Mouse (Mus musculus): ENCODE data around the gene Itgal. TPM values are rescaled to one million over a fixed set of nuclear protein-coding genes. Genes with fewer than 3 reads are reported as not detected.
"Not testable (repeated sequence)": the region's sequence is repeated elsewhere in the genome, so short reads cannot be mapped to it uniquely, and the experiment has no call there.

Itgal gene
- total RNA-seq (2021) = 1 to 10 TPM; 2.0 to 5.7 TPM
- long read RNA-seq, experiment 1, partial matches to known transcripts = 1 of 2 reads
- long read RNA-seq, experiment 1, other reads (novel, unspliced or antisense) = 1 of 2 reads
- long read RNA-seq, experiment 2, partial matches to known transcripts = 3 of 5 reads
- long read RNA-seq, experiment 2, other reads (novel, unspliced or antisense) = 2 of 5 reads

DNA sequence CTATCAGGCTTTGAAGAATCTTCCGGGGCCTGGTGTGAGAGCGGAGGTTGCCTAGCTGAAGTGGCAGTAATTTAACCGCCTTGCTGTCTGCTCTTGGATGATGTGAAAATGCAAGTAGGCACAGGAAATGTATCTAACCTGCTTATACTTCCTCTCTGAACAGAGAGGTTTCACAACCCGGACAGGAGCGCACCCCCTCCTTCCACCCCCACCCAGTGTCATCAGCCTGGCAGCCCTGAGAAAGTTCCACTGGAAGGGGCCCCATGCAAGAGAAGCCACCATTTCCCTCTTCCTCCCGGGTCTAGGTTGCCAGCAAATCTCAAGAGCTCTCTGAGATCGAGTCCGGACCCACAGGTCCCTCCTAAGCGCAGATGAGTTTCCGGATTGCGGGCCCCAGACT is at the start of gene Itgal:
Itgal (plus strand) TSS at position 163 of the 400 bp plus-strand sequence.
- intact Hi-C loops (cut with DNase I) = no loop called here
- no peak for DNase-seq

DNA sequence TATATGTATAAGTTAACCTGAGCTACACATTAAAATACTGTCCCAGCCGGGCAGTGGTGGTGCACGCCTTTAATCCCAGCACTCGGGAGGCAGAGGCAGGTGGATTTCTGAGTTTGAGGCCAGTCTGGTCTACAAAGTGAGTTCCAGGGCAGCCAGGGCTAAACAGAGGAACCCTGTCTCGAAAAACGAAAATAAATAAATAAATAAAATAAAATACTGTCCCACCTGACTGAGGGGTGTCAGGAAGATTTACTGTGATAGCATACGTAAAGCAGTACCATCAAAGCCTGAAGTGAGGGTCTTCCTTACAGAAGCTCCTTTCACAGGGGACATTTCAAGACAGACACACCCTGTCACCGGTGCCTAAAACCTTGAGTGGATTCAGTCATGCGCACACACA is 45.5 kb upstream of the Itgal start:
- DNase-seq; intact Hi-C loops (cut with DNase I): not testable (repeated sequence)

DNA sequence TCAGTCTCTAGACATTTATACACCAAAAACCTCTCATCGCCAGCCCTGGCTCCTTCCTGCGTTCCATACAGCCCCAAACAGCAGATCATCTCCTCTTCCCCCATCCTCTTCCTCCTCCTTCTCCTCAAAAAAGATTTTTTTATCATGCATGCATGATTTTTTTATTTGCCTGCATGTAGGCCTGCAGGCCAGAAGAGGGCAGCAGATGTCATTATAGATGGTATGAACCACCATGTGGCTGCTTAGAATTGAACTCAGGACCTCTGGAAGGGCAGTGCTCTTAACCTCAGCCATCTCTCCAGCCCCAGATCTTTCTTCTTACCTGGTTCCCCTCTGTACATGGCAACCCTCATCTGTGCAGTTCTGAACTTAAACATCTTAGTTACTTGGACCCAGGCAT is 43.6 kb upstream of the Itgal start:
- intact Hi-C loops (cut with DNase I) = no loop called here
- DNase-seq = no peak

DNA sequence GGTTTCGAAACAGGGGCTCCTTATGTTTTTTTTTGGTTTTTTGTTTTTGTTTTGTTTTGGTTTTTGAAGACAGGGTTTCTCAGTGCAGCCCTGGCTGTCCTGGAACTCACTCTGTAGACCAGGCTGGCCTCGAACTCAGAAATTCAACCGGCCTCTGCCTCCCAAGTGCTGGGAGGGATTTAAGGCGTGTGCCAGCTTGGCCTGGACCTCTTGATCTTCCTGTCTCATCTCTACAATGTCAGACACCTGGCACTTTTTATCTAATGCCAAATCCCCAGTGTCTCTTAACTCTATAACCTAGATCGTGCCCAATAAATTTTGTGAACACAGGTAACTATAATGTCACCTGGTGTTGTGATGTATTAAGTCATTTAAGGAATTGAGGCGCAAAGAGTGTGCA is 42.7 kb upstream of the Itgal start:
- intact Hi-C loops (cut with DNase I) = no loop called here
- DNase-seq = no peak

DNA sequence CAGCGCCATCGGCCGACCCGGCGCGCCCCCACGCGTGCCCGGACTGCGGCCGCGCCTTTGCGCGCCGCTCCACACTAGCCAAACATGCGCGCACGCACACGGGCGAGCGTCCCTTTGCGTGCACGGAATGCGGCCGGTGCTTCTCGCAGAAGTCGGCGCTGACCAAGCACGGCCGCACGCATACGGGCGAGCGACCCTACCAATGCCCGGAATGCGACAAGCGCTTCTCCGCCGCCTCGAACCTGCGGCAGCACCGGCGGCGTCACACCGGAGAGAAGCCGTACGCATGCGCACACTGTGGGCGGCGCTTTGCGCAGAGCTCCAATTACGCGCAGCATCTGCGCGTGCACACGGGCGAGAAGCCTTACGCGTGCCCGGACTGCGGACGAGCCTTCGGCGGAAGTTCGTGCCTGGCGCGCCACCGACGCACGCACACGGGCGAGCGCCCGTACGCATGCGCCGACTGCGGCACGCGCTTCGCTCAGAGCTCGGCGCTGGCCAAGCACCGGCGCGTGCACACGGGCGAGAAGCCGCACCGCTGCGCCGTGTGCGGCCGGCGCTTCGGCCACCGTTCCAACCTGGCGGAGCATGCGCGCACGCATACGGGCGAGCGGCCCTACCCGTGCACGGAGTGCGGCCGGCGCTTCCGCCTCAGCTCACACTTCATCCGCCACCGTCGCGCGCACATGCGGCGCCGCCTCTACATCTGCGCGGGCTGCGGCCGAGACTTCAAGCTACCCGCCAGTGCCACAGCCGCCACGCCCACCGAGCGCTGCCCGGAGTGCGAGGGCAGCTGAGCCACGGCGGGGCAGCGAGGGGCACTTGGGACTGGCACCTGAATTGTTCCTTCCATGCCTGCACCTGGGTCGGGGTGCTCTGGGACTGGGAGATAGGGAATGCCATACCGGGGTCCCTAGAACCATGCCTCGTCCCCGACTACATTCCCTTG is 42.0 kb upstream of the Itgal start:
- intact Hi-C loops (cut with DNase I) = no loop called here

DNA sequence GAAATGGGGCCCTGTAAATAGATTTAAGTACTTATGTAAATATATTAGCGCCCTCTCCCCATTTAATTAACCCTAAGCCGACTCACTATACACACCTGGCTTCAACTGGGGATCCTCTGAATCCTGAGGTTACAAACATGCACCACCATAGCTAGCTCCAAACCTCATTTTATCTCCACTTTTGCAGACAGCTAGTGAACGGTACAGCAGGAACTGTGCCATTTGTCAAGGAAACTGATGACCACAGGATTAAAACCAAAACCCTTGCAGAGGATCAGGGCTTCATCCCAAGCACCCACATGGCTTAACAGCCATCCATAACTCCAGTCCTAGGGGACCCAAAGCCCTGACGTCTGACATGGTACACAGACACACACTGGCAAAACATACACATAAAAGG is 41.1 kb upstream of the Itgal start:
- intact Hi-C loops (cut with DNase I) = no loop called here

More for the DNA sequence above, 42.0 kb upstream of the Itgal start:
- peak; percentile 96 to 97 for DNase-seq

DNA sequence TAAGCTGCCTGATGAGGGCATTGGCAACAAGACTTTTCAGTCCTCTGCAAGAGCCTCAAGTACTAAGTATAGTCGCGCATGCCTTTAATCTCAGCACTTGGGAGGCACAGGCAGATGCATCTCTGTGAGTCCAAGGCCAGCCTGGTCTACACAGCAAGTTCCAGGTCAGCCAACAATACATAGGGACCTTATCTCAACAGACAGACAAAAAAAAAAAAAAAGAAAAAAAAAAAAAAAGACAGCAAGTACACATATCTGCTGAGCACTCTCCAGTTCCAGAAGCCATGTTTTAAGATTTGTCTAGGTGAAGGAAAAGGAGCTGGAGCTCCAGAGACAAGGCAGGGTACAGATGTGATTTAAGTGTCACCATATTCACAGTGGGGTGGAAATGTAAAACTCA is 40.1 kb upstream of the Itgal start:
- intact Hi-C loops (cut with DNase I) = no loop called here
- DNase-seq = no peak

More for the DNA sequence above, 41.1 kb upstream of the Itgal start:
- no peak for DNase-seq

DNA sequence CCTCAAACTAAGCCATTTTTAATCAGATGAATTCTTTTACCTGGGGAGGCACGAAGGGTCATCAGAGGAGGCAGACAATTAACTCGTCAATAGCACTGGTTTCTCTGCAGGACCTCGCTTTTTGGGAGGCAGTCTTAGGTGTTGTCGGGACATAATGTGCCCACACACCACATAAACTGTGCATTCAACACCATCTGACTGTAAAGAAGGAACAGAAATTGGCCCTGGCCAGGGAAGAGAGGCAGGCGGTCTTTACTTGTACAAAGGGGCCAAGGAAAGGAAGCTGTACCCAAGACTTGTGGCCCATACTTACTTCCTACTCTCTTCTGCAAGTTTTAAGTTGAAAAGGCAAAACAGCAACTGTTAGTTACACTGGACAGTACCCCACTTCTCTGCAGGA is 39.5 kb upstream of the Itgal start:
- DNase-seq = no peak
- intact Hi-C loops (cut with DNase I) = no loop called here

DNA sequence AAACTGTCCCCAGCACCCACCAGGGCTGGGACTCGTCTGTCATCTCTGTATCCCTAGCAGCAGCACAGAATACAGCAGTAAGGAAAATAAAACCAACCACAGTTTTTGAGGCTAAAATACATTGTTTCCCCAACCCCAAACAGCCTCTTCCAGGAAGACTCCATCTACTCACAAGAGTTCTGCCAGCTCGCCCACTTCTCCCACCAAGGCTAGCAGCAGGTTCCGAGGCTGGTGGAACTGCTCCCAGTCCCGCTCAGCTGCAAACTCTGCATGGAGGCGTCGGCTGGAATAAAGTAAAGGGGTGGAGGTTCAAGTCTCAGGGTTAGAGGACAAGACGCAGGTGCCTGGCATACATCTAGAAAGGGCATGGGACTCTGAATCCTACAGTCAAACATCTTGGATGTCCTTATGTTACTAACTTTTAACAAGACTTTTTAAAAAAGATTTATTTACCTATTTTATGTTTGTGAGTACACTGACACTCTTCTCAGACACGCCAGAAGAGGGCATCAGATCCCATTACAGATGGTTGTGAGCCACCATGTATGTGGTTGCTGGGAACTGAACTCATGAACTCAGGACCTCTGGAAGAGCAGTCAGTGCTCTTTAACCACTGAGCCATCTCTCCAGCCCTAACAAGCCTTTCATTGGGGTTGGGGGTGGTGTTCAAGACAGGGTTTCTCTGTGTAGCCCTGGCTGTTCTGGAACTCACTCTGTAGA is 36.7 kb upstream of the Itgal start:
- intact Hi-C loops (cut with DNase I) = loop anchor here (2.0 kb wide), 1 partner anchor 47 kb away; no protein-coding TSS in a partner anchor

DNA sequence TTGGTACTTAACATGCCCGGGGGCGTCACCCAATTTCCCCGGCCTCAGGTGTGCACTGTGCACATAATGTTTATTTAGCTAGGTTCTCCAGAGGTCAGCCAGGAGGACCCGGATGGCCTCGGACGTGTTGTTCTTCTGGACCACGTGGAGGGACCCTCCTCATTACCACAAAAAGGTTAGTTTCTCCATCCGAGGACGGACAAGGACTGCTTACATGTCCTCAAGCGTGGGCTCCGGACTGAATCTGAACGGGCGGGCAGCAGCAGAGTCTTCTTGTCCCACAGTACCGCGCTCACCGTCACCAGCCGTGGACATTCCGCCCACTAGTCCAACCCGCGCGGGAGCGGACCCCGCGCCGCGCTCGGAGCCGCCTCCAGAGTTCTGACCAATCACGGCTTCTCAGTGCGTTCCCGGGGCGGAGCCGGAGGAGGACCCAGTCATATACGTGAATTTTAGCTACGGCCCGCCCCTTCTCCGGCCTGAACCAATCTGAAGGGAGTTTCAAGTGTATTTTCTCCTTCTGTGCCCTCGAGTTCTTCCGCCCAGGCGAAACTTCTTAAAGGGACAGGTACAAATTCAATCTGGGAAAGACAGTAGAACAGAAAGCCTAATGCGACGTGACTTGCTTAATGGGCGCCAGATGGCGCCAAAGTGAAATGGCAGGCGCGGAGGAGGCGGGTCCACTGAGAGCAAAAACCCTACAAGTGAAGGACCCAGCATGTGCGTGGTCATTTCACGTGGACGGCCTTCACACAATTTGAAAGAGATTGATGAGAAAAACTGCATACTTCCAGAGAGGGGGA is 35.5 kb upstream of the Itgal start, which contains the start of gene Dctpp1:
Dctpp1 (minus strand) TSS at position 401 of the 803 bp plus-strand sequence.
- DNase-seq = peak; percentile 94 to 95
- intact Hi-C loops (cut with DNase I) = loop anchor here (2.0 to 5.0 kb wide), 2 partner anchors 14 to 87 kb away; partner anchors contain the start of genes Sephs2 and Zfp768

More for the DNA sequence above, 36.7 kb upstream of the Itgal start:
- no peak for DNase-seq

DNA sequence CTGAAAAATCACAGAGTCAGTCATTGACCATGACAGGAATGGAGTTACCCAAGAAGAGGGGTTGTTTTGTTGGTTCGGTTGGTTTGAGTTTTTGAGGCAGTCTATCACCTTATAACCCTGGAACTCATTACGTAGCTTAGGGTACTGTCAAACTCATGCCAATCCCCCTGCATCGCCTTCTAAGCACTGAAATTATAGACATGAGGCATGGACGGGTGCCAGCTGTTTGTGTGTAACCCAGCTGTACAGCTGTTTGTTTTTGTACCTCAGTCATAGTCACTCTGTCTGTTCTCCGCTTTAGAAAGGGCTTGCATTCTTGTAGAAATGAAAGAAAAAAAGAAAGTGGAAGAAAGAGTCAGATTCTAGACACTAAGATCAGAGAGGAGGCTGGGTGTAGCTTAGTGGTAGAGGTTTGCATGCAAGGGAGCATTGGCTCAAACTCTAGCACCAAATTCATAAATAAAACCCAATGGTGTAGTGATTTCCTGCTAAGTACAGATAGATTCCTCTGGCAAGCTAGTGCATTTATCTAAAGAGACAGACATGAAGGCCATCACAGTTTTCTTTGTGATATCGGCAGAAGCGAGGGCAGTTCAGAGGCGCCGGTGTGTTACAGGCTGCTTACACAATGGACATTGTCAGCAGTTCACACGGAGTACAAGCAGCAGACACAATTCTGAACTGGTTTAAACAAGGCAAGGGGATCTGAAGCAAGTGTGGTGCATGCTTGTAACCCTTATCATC is 33.7 kb upstream of the Itgal start:
- DNase-seq = no peak
- intact Hi-C loops (cut with DNase I) = loop anchor here (5.0 kb wide), 1 partner anchor 85 kb away; the partner anchor contains the start of gene Zfp768

DNA sequence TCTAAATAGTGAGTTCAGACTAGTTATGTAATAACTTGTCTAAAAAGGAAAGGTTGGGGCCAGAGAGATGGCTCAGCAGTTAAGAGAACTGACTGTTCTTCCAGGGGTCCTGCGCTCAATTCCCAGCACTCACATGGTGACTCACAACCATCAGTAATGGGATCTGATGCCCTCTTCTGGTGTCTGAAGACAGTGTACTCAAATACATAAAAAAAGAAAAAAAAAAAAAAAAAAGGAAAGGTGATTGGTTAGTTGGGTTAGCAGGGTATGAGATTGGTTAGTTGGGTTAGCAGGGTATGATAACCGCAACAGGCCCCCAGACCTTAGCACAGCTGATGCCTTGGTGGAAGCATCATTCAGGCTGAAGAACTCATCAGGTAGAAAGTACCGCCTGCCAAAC is 32.5 kb upstream of the Itgal start:
- intact Hi-C loops (cut with DNase I) = loop anchor here (5.0 kb wide), 1 partner anchor 84 kb away; the partner anchor contains the start of gene Zfp768
- DNase-seq = no peak

DNA sequence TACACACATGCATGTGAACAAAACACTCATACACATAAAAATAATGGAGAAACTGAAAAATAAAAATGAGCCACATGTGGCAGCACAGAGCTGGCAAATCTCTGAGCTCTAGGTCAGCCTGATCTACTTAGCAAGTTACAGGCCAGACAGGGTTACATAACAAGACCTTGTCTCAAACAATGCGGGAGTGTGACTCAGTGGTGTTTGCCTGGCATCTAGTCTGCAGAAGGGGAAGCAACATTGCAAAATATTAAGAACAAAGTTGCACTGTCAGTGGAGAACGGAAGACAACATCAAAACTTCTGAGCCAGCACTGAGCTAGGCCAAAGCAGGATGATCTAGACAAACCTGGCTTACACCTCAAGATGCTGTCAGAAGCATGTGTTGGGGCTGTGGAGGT is 25.8 kb upstream of the Itgal start:
- intact Hi-C loops (cut with DNase I) = no loop called here
- no peak for DNase-seq

DNA sequence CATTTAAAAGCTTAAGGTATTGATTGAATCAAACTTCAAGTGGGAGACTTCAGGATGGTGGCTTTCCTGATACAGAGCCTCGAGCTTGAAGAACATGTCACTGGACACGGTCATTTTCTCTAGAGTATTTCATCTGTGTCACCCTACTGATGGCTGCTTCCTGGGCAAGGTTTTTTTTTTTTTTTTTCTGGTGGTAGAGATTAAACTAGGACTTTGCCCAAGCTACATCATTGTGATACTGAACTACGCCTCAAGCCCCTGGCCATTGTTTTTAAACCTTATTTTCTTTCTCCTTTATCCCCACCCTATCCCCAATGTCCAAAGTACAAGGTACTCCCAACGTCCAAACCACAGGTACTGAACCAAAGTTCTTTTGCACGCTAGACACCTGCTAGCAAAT is 25.4 kb upstream of the Itgal start:
- no peak for DNase-seq
- intact Hi-C loops (cut with DNase I) = no loop called here

DNA sequence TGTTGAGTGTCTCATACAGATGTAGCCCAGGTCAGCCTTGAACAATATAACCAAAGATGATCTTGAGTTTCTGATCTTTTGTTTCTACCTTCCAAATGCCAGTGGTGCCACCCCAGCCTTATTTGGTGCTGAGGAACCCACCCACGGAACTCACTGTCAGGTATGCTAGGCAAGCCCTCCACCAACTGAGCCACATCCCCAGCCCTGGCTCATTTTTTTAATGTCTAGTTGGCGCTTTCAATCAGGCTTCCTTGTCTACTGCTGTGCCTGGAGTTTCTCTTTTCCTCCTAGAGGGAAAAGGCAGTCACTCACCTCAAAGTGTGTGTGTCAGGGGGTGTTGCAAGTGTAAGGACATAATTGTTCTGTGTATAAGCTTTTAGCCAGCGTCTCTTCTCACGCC is 25.0 kb upstream of the Itgal start:
- intact Hi-C loops (cut with DNase I) = no loop called here
- no peak for DNase-seq

DNA sequence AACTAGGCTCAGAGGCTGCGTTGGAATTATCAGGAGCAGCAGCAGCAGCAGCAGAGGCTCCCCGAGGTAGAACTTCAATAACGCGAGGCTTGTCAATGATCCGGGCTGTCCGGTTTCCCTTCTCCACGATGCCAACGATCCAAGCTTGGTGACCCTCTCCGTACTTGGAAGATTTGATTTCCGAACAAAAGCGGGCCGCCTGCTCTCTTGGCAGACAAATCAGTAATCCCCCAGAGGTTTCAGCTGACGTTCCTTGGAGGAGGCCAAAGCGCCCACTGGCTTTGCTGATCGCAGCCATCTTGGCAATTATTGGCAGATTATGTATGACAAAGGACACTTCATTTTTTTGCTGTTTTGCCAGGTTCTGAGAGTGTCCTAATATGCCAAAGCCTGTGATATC is 23.5 kb upstream of the Itgal start:
- intact Hi-C loops (cut with DNase I) = no loop called here

DNA sequence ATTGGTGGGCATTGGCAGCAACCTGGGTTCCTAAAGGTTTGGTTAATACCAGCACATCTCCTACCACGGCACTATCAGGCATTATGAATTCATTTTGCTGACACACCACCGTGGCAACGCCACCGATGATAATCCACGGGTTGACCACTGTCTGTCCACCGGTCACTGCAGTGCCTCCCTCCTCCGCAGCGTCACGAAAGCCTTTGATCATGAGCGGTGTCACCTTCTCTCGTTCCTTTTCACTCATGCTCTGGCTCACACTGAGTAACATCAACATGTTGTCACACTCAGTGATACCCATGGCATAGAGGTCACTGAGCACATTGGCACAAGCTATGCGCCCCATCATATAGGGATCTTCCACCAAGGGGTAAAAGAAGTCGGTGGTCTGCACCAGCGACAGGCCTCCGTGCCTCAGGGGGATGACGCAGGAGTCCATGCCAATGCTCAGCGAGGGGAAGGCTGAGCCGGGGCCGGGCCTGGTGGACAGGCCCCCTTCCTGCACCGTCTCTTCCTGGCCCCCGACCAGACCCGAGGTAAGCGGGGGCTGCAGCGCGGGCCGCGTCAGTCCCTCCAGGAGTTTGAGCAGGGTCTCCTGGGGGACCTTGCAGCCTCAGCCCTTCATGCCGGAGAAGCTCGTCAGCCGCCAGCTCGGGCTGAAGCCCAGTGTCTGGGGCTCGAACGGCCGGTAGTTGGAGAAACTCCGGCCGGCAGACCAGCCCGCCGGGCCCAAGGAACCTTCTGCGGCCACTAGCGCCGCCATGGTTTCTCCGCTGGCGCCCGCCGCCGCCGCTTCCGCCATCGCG is 22.7 kb upstream of the Itgal start:
- DNase-seq = peak in 1 of 2 experiments; percentile 61
- intact Hi-C loops (cut with DNase I) = no loop called here

More for the DNA sequence above, 23.5 kb upstream of the Itgal start:
- DNase-seq = no peak

Measured in heart, postnatal 14 days (tissue).